Comparison of ENCODE assay signal across 8 mouse cellular contexts in genomic region chr10:43173828-43174325, GRCm38 (mm10). TPM values are rescaled to one million over a fixed set of nuclear protein-coding genes. Genes with fewer than 3 reads are reported as not detected.
A peak's percentile ranks its signal among the peaks of the same experiment; 100 is the strongest.
DNase-seq lines count a peak whose midpoint lies in the region; ATAC-seq and TF ChIP-seq lines count a peak whose summit lies in the region.

No protein-coding gene starts in this region.

- H3K9me3 ChIP-seq in hindbrain, embryonic 11.5 days (ENCODE audit: control insufficient read depth, low read length) = no peaks in the 10 kb centered on the region
- H3K9me3 ChIP-seq in liver, embryonic 14.5 days (ENCODE audit: control insufficient read depth, low read length) = no peaks in the 10 kb centered on the region

- peak; percentile 62 for ATAC-seq in hindbrain, embryonic 11.5 days (ENCODE audit: low FRiP score)
- no peak for ATAC-seq in liver, embryonic 14.5 days (ENCODE audit: insufficient read depth)
- ATAC-seq in erythroblast, adult 5-6 weeks (replicated peaks; ENCODE audit: low FRiP score, poor library complexity, severe bottlenecking) = no peak

- H3K9ac ChIP-seq in hindbrain, embryonic 11.5 days (ENCODE audit: low read depth, low read length) = peak overlapping the region; percentile 90
- no peak overlapping the region for H3K9ac ChIP-seq in liver, embryonic 14.5 days (replicated peaks)

- TF ChIP-seq CTCF in thymus, adult 2 months (IDR thresholded peaks at IDR 0.05; ENCODE audit: borderline replicate concordance, control insufficient read depth, extremely low read depth, insufficient read depth, low read length, poor library complexity) = no peak
- TF ChIP-seq CTCF in liver, embryonic 14.5 days (IDR thresholded peaks at IDR 0.05; ENCODE audit: low read depth) = no peak

- no peaks in the 10 kb centered on the region for H3K36me3 ChIP-seq in thymus, adult 2 months (ENCODE audit: control insufficient read depth, insufficient read depth, low read length)
- H3K36me3 ChIP-seq in hindbrain, embryonic 11.5 days (ENCODE audit: control insufficient read depth, insufficient read depth, low read length) = no peaks in the 10 kb centered on the region
- H3K36me3 ChIP-seq in liver, embryonic 14.5 days (replicated peaks; ENCODE audit: control insufficient read depth, insufficient read depth, low read depth) = no peaks in the 10 kb centered on the region

- peak; percentile 50 for DNase-seq in cerebellum, adult 9-10 months
- DNase-seq in cerebellum, adult 8-10 months = no peak
- peak; percentile 14 for DNase-seq in thymus, adult 2 months
- DNase-seq in thymus, postnatal 25 days = no peak
- DNase-seq in hindbrain, embryonic 11.5 days (ENCODE audit: low spot score) = peak; percentile 64
- DNase-seq in liver, embryonic 14.5 days (ENCODE audit: low read depth in 3 of 3, low spot score in 3 of 3) = no peak
- DNase-seq in thymus, postnatal 14 days = peak; percentile 23

- H3K4me2 ChIP-seq in hindbrain, embryonic 11.5 days (replicated peaks; ENCODE audit: low read depth, low read length) = peak overlapping the region; percentile 89
- peak overlapping the region; percentile 61 for H3K4me2 ChIP-seq in liver, embryonic 14.5 days (ENCODE audit: low read depth)

- H3K27ac ChIP-seq in thymus, adult 2 months (ENCODE audit: control insufficient read depth, insufficient read depth, low read length) = no peak overlapping the region
- H3K27ac ChIP-seq in hindbrain, embryonic 11.5 days (ENCODE audit: low read depth, low read length) = peak overlapping the region; percentile 91
- H3K27ac ChIP-seq in liver, embryonic 14.5 days = no peak overlapping the region

- WGBS in thymus, adult 2 months = 1% methylated on average over 38 of the region's 38 CpGs
- WGBS in hindbrain, embryonic 11.5 days = under 1% methylated on average over 26 of the region's 38 CpGs
- WGBS in liver, embryonic 14.5 days (ENCODE audit: insufficient replicate concordance) = under 1% methylated on average over 30 of the region's 38 CpGs

- H3K4me3 ChIP-seq in thymus, adult 2 months (ENCODE audit: control insufficient read depth, insufficient read depth, low read length) = peak overlapping the region; percentile 37
- H3K4me3 ChIP-seq in hindbrain, embryonic 11.5 days (ENCODE audit: low read depth, low read length) = peak overlapping the region; percentile 58
- peak overlapping the region; percentile 6 to 47 for H3K4me3 ChIP-seq in liver, embryonic 14.5 days (ENCODE audit: insufficient read depth in 1 of 2, low read depth in 2 of 2, low read length in 2 of 2)

- H3K4me1 ChIP-seq in thymus, adult 2 months (replicated peaks; ENCODE audit: control insufficient read depth, insufficient read depth, low read length) = peaks cover 4% of the 10 kb centered on the region
- no peaks in the 10 kb centered on the region; the same call in 1 of the 2 replicates for H3K4me1 ChIP-seq in hindbrain, embryonic 11.5 days (replicated peaks; ENCODE audit: control insufficient read depth, insufficient read depth, low read length)
- no peaks in the 10 kb centered on the region for H3K4me1 ChIP-seq in liver, embryonic 14.5 days (replicated peaks; ENCODE audit: control insufficient read depth in 2 of 2, insufficient read depth in 2 of 2, low read length in 1 of 2)

- no peak for TF ChIP-seq POLR2A in thymus, adult 2 months (IDR thresholded peaks at IDR 0.05; ENCODE audit: control insufficient read depth, extremely low read depth, insufficient read depth, low read length, poor library complexity)

- peaks cover 28% of the 10 kb centered on the region for H3K27me3 ChIP-seq in thymus, adult 2 months (ENCODE audit: control insufficient read depth, insufficient read depth, low read length)
- peaks cover 8% of the 10 kb centered on the region; the same call in 1 of the 2 replicates for H3K27me3 ChIP-seq in hindbrain, embryonic 11.5 days (ENCODE audit: control insufficient read depth, insufficient read depth, low read length)
- peaks cover 73% of the 10 kb centered on the region for H3K27me3 ChIP-seq in liver, embryonic 14.5 days (ENCODE audit: control insufficient read depth, insufficient read depth, low read length)

- TF ChIP-seq EP300 in liver, embryonic 14.5 days (IDR thresholded peaks at IDR 0.05; ENCODE audit: low read depth) = no peak

RNA-seq across cellular contexts. Expression of gene Sobp, which starts 0.5 kb away (rescaled TPM):
- polyA plus RNA-seq in thymus, adult 2 months (2012; rRNA removed) = 0.40 and 0.45 TPM in 2 replicates
- polyA plus RNA-seq in hindbrain, embryonic 11.5 days (2014; fragmentation: Nextera tagmentation; extraction: Ambion mirVana) = 7.1 and 11.1 TPM in 2 replicates
- polyA plus RNA-seq in liver, embryonic 14.5 days (2012; rRNA removed) = 0.01 TPM in 2 replicates
- polyA plus RNA-seq in liver, embryonic 14.5 days (2014; fragmentation: Nextera tagmentation; extraction: Ambion mirVana) = not detected in 2 replicates
- not detected in 2 replicates for total RNA-seq in erythroblast, adult 5-6 weeks (2015; ENCODE audit: low replicate concordance)
- not detected in 2 replicates for total RNA-seq in erythroblast, adult 5-6 weeks (2017; ENCODE audit: low replicate concordance)

RNA-seq across cellular contexts. Expression of gene 9030612E09Rik, which starts 0.6 kb away (rescaled TPM):
- 0.20 and 0.31 TPM in 2 replicates for polyA plus RNA-seq in thymus, adult 2 months (2012; rRNA removed)
- polyA plus RNA-seq in hindbrain, embryonic 11.5 days (2014; fragmentation: Nextera tagmentation; extraction: Ambion mirVana) = 1.4 and 2.0 TPM in 2 replicates
- polyA plus RNA-seq in liver, embryonic 14.5 days (2012; rRNA removed) = not detected in 2 replicates
- not detected in 2 replicates for polyA plus RNA-seq in liver, embryonic 14.5 days (2014; fragmentation: Nextera tagmentation; extraction: Ambion mirVana)
- total RNA-seq in erythroblast, adult 5-6 weeks (2015; ENCODE audit: low replicate concordance) = not detected in 2 replicates
- total RNA-seq in erythroblast, adult 5-6 weeks (2017; ENCODE audit: low replicate concordance) = not detected in 2 replicates

RNA-seq across cellular contexts. Expression of gene Pdss2, which starts 47.4 kb away (rescaled TPM):
- polyA plus RNA-seq in thymus, adult 2 months (2012; rRNA removed) = 10.5 and 11.5 TPM in 2 replicates
- polyA plus RNA-seq in hindbrain, embryonic 11.5 days (2014; fragmentation: Nextera tagmentation; extraction: Ambion mirVana) = 15.2 and 18.4 TPM in 2 replicates
- polyA plus RNA-seq in liver, embryonic 14.5 days (2012; rRNA removed) = 3.4 and 4.4 TPM in 2 replicates
- 4.7 and 4.9 TPM in 2 replicates for polyA plus RNA-seq in liver, embryonic 14.5 days (2014; fragmentation: Nextera tagmentation; extraction: Ambion mirVana)
- total RNA-seq in erythroblast, adult 5-6 weeks (2015; ENCODE audit: low replicate concordance) = 0.38 and 1.9 TPM in 2 replicates
- 6.6 and 9.3 TPM in 2 replicates for total RNA-seq in erythroblast, adult 5-6 weeks (2017; ENCODE audit: low replicate concordance)

Comparison
In these comparisons a context has a peak if more than half of its experiments do, and no peak if none do; other contexts are left out.
1. DNase-seq: peak in cerebellum, adult 9-10 months (single experiment), thymus, adult 2 months (single experiment), hindbrain, embryonic 11.5 days (single experiment) and thymus, postnatal 14 days (single experiment); none in cerebellum, adult 8-10 months (single experiment), thymus, postnatal 25 days (single experiment) and liver, embryonic 14.5 days (0 of 3).
2. Peak in every context shown above with its lines, with median percentiles within 50 percentile points of each other: H3K4me3 ChIP-seq.